Comparison of ENCODE assay signal across 10 mouse cellular contexts in the genomic region with DNA sequence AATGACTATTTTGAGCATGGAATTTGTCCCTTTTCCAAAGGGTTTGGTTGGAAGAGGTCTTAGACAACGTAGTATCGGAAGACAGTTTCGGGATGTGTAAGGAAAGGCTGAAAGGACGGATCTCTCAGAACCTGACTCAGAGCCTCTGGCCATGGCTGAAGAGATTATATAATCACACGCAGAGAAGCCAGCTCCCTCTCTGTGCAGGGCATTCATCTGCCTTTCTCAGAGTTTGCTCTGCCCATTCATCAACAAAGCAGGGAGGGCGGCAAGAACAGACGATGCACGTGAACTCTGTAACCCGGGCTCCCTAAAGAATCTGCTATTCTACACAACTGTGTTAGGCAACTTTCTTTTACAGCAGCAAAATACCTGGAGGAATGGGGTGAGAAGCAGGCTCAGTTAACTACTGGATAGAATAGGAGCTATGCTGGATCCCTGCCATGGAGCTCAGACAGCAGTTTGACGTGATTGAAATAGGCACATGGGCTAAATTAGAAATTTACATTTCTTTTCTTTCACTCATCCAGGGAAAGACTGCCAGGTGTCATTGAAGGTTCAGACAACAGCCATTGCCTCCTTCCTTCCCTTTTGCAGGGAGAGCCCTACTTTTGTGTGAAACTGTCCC. TPM values are rescaled to one million over a fixed set of nuclear protein-coding genes. Genes with fewer than 3 reads are reported as not detected.
A peak's percentile ranks its signal among the peaks of the same experiment; 100 is the strongest.
DNase-seq lines count a peak whose midpoint lies in the region; ATAC-seq and TF ChIP-seq lines count a peak whose summit lies in the region.
"Had no signal": no experiment of that assay in that cellular context is flagged by ENCODE, and none has a peak within 500 bp of the region (broad histone marks: within the 10 kb centered on the region; RNA-seq: fewer than 3 reads in every experiment).

No protein-coding gene starts in this region.

- 0 out of 4 replicates have a peak overlapping the region, but pooled peaks of 1 of the 2 experiments have one; percentile 36 for H3K4me3 ChIP-seq in heart, embryonic 14.5 days (ENCODE audit: control insufficient read depth in 1 of 2, insufficient read depth in 1 of 2, low read depth in 1 of 2, low read length in 2 of 2)
- peak overlapping the region; percentile 28 for H3K4me3 ChIP-seq in forebrain, postnatal 0 days (ENCODE audit: low read depth, low read length)
- H3K4me3 ChIP-seq in midbrain, embryonic 14.5 days (replicated peaks; ENCODE audit: low read depth, low read length) = peak overlapping the region; percentile 35

- 31% methylated on average over 10 of the region's 10 CpGs for WGBS in heart, embryonic 14.5 days
- 4% methylated on average over 10 of the region's 10 CpGs for WGBS in forebrain, postnatal 0 days
- WGBS in midbrain, embryonic 14.5 days = 5% methylated on average over 10 of the region's 10 CpGs

- no peak for TF ChIP-seq CTCF in forebrain, postnatal 0 days (IDR thresholded peaks at IDR 0.05; ENCODE audit: low read depth)

- peak overlapping the region in 1 of 2 experiments; percentile 76; a peak in 3 of 4 replicates for H3K27ac ChIP-seq in heart, embryonic 14.5 days (replicated peaks in 1 of 2; ENCODE audit: control insufficient read depth in 1 of 2, insufficient read depth in 1 of 2, low read depth in 2 of 2, low read length in 2 of 2)
- H3K27ac ChIP-seq in forebrain, postnatal 0 days (ENCODE audit: low read depth, low read length) = peak overlapping the region; percentile 69
- H3K27ac ChIP-seq in midbrain, embryonic 14.5 days (replicated peaks; ENCODE audit: low read depth, low read length) = peak overlapping the region; percentile 89

- H3K4me2 ChIP-seq in heart, embryonic 14.5 days (ENCODE audit: low read length) = peak overlapping the region; percentile 71
- peak overlapping the region; percentile 58 for H3K4me2 ChIP-seq in forebrain, postnatal 0 days (ENCODE audit: low read depth)
- peak overlapping the region; percentile 63 for H3K4me2 ChIP-seq in midbrain, embryonic 14.5 days (ENCODE audit: low read length)

- no peak for DNase-seq in heart, postnatal 14 days
- DNase-seq in cerebellum, adult 11 months = peak; percentile 54
- DNase-seq in forebrain, postnatal 0 days = peak; percentile 36
- peak; percentile 59 for DNase-seq in midbrain, embryonic 14.5 days
- DNase-seq in urinary bladder, postnatal 36 days (ENCODE audit: low spot score in 2 of 2) = no peak
- DNase-seq in left cerebral cortex, postnatal 4 days = no peak
- no peak for DNase-seq in layer of hippocampus, adult 9-10 months (ENCODE audit: low spot score)

- ATAC-seq in heart, embryonic 14.5 days (ENCODE audit: insufficient number of reproducible peaks, insufficient read depth, low FRiP score, low read depth) = no peak
- no peak for ATAC-seq in forebrain, postnatal 0 days
- ATAC-seq in midbrain, embryonic 14.5 days (ENCODE audit: low FRiP score, low TSS enrichment) = no peak

- intact Hi-C loops in heart, postnatal 14 days (cut with DNase I) = no loop called here
- intact Hi-C loops in left cerebral cortex, postnatal 4 days (cut with DNase I) = no loop called here

- no peaks in the 10 kb centered on the region for H3K36me3 ChIP-seq in heart, embryonic 14.5 days (ENCODE audit: control insufficient read depth, insufficient read depth, low read length)
- H3K36me3 ChIP-seq in forebrain, postnatal 0 days (ENCODE audit: insufficient read depth) = no peaks in the 10 kb centered on the region
- no peaks in the 10 kb centered on the region for H3K36me3 ChIP-seq in midbrain, embryonic 14.5 days (ENCODE audit: control insufficient read depth, insufficient read depth, low read length)

- no peaks in the 10 kb centered on the region for H3K27me3 ChIP-seq in heart, embryonic 14.5 days (ENCODE audit: control insufficient read depth, insufficient read depth, low read length)
- no peaks in the 10 kb centered on the region for H3K27me3 ChIP-seq in forebrain, postnatal 0 days (ENCODE audit: insufficient read depth, low read length)
- no peaks in the 10 kb centered on the region for H3K27me3 ChIP-seq in midbrain, embryonic 14.5 days (ENCODE audit: control insufficient read depth, insufficient read depth, low read length)
- H3K27me3 ChIP-seq: Patski had no signal

- peaks cover 4 to 14% of the 10 kb centered on the region in 2 experiments for H3K4me1 ChIP-seq in heart, embryonic 14.5 days (ENCODE audit: control insufficient read depth in 2 of 2, insufficient read depth in 2 of 2, low read length in 2 of 2)
- peaks cover 13% of the 10 kb centered on the region for H3K4me1 ChIP-seq in forebrain, postnatal 0 days (ENCODE audit: insufficient read depth)
- H3K4me1 ChIP-seq in midbrain, embryonic 14.5 days (ENCODE audit: control insufficient read depth, insufficient read depth, low read length) = peaks cover 16% of the 10 kb centered on the region

- H3K9ac ChIP-seq in heart, embryonic 14.5 days (ENCODE audit: low read length) = peak overlapping the region; percentile 65
- H3K9ac ChIP-seq in forebrain, postnatal 0 days = peak overlapping the region; percentile 45
- H3K9ac ChIP-seq in midbrain, embryonic 14.5 days (replicated peaks; ENCODE audit: low read length) = peak overlapping the region; percentile 52

- no peaks in the 10 kb centered on the region for H3K9me3 ChIP-seq in heart, embryonic 14.5 days (ENCODE audit: control insufficient read depth, low read length)
- no peaks in the 10 kb centered on the region for H3K9me3 ChIP-seq in forebrain, postnatal 0 days (ENCODE audit: low read length)
- no peaks in the 10 kb centered on the region for H3K9me3 ChIP-seq in midbrain, embryonic 14.5 days (ENCODE audit: control insufficient read depth, low read length)

RNA-seq across cellular contexts. Expression of gene Mif, which starts 13.6 kb away (rescaled TPM):
- 2,486 and 2,703 TPM in 2 replicates for polyA plus RNA-seq in heart, embryonic 14.5 days (2014; fragmentation: Nextera tagmentation; extraction: Ambion mirVana)
- total RNA-seq in heart, postnatal 14 days (2021) = 100 to 1,000 TPM; 215 to 220 TPM
- 598 and 704 TPM in 2 replicates for total RNA-seq in forebrain, postnatal 0 days (2014; rRNA removed)
- 2,127 and 2,602 TPM in 2 replicates for polyA plus RNA-seq in forebrain, postnatal 0 days (2015; fragmentation: Nextera tagmentation; extraction: Ambion mirVana)
- 1,381 and 1,864 TPM in 2 replicates for polyA plus RNA-seq in midbrain, embryonic 14.5 days (2014; fragmentation: Nextera tagmentation; extraction: Ambion mirVana)
- total RNA-seq in left cerebral cortex, postnatal 4 days (2021) = 100 to 1,000 TPM; 844 to 864 TPM

RNA-seq across cellular contexts. Expression of gene Derl3, which starts 19.6 kb away (rescaled TPM):
- polyA plus RNA-seq in heart, embryonic 14.5 days (2014; fragmentation: Nextera tagmentation; extraction: Ambion mirVana) = 1.1 and 1.7 TPM in 2 replicates
- total RNA-seq in heart, postnatal 14 days (2021) = under 1 TPM in 1 of 2 experiments, not detected in 1; 0.51 TPM
- 2.1 and 4.7 TPM in 2 replicates for total RNA-seq in forebrain, postnatal 0 days (2014; rRNA removed)
- 1.4 and 1.7 TPM in 2 replicates for polyA plus RNA-seq in forebrain, postnatal 0 days (2015; fragmentation: Nextera tagmentation; extraction: Ambion mirVana)
- 1.2 TPM in 2 replicates for polyA plus RNA-seq in midbrain, embryonic 14.5 days (2014; fragmentation: Nextera tagmentation; extraction: Ambion mirVana)
- 1 to 10 TPM; 2.1 to 2.7 TPM for total RNA-seq in left cerebral cortex, postnatal 4 days (2021)

RNA-seq across cellular contexts. Expression of gene Gstt2, which starts 36.4 kb away (rescaled TPM):
- 12.6 and 13.5 TPM in 2 replicates for polyA plus RNA-seq in heart, embryonic 14.5 days (2014; fragmentation: Nextera tagmentation; extraction: Ambion mirVana)
- 10 to 100 TPM in 1 of 2 experiments, 1 to 10 TPM in 1; 9.4 to 12.1 TPM for total RNA-seq in heart, postnatal 14 days (2021)
- 4.5 and 5.1 TPM in 2 replicates for total RNA-seq in forebrain, postnatal 0 days (2014; rRNA removed)
- 7.4 and 7.8 TPM in 2 replicates for polyA plus RNA-seq in forebrain, postnatal 0 days (2015; fragmentation: Nextera tagmentation; extraction: Ambion mirVana)
- 3.8 and 4.3 TPM in 2 replicates for polyA plus RNA-seq in midbrain, embryonic 14.5 days (2014; fragmentation: Nextera tagmentation; extraction: Ambion mirVana)
- total RNA-seq in left cerebral cortex, postnatal 4 days (2021) = 1 to 10 TPM; 3.6 to 4.3 TPM

RNA-seq across cellular contexts. Expression of gene Smarcb1, which starts 47.8 kb away (rescaled TPM):
- polyA plus RNA-seq in heart, embryonic 14.5 days (2014; fragmentation: Nextera tagmentation; extraction: Ambion mirVana) = 99.1 and 103 TPM in 2 replicates
- total RNA-seq in heart, postnatal 14 days (2021) = 10 to 100 TPM; 26.1 to 29.1 TPM
- 155 and 173 TPM in 2 replicates for total RNA-seq in forebrain, postnatal 0 days (2014; rRNA removed)
- polyA plus RNA-seq in forebrain, postnatal 0 days (2015; fragmentation: Nextera tagmentation; extraction: Ambion mirVana) = 239 and 246 TPM in 2 replicates
- 277 and 283 TPM in 2 replicates for polyA plus RNA-seq in midbrain, embryonic 14.5 days (2014; fragmentation: Nextera tagmentation; extraction: Ambion mirVana)
- 100 to 1,000 TPM; 138 to 139 TPM for total RNA-seq in left cerebral cortex, postnatal 4 days (2021)

RNA-seq across cellular contexts. Expression of gene Gstt4, which starts 51.3 kb away (rescaled TPM):
- not detected in 2 replicates for polyA plus RNA-seq in heart, embryonic 14.5 days (2014; fragmentation: Nextera tagmentation; extraction: Ambion mirVana)
- total RNA-seq in heart, postnatal 14 days (2021) = not detected
- total RNA-seq in forebrain, postnatal 0 days (2014; rRNA removed) = not detected in 2 replicates
- polyA plus RNA-seq in forebrain, postnatal 0 days (2015; fragmentation: Nextera tagmentation; extraction: Ambion mirVana) = not detected in 2 replicates
- not detected in 2 replicates for polyA plus RNA-seq in midbrain, embryonic 14.5 days (2014; fragmentation: Nextera tagmentation; extraction: Ambion mirVana)
- total RNA-seq in left cerebral cortex, postnatal 4 days (2021) = not detected
- polyA plus RNA-seq: large intestine, adult 2 months; Patski had no signal

Comparison
In these comparisons a context has a peak if more than half of its experiments do, and no peak if none do; other contexts are left out.
1. DNase-seq: peak in cerebellum, adult 11 months (single experiment), forebrain, postnatal 0 days (single experiment) and midbrain, embryonic 14.5 days (single experiment); none in heart, postnatal 14 days (0 of 2), urinary bladder, postnatal 36 days (0 of 2), left cerebral cortex, postnatal 4 days (single experiment) and layer of hippocampus, adult 9-10 months (single experiment).
2. Peak in every context shown above with its lines, with median percentiles within 50 percentile points of each other: H3K4me2 ChIP-seq and H3K9ac ChIP-seq.